In the genomic region with DNA sequence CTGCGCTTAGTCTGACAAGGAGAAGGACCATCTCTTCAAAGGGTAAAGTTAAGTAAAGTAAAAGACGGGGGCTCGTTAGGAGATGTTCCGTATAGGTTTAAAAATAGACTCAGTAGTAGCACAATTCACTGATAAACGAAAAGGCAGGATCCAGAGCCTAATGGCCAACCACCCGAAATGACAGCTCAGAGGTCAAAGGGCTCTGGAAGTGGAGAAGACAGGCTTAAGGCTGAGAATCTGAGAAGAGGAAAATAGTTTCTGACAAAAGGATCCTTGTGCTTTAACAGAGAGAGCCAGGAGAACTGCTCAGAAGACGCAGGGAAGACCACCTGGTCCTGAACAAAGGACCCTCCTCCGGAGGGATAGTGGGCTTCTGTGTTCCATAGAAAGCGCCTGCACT, we compare ENCODE assay signal across 27 mouse cellular contexts.
DNase-seq lines count a peak whose midpoint lies in the region; ATAC-seq and TF ChIP-seq lines count a peak whose summit lies in the region.
"Had no signal": no experiment of that assay in that cellular context is flagged by ENCODE, and none has a peak within 500 bp of the region (broad histone marks: within the 10 kb centered on the region; RNA-seq: fewer than 3 reads in every experiment).

No protein-coding gene starts in this region.

- H3K36me3 ChIP-seq in forebrain, embryonic 10.5 days (replicated peaks): 0 out of 2 replicates have a peak, but pooled peaks cover 3% of the 10 kb centered on the region
- no peaks in the 10 kb centered on the region for H3K36me3 ChIP-seq in forebrain, embryonic 13.5 days (ENCODE audit: poor library complexity, severe bottlenecking)
- H3K36me3 ChIP-seq in lung, embryonic 14.5 days (ENCODE audit: insufficient read depth): no peaks in the 10 kb centered on the region
- no peaks in the 10 kb centered on the region for H3K36me3 ChIP-seq in lung, postnatal 0 days (ENCODE audit: insufficient read depth, low read length)
- H3K36me3 ChIP-seq in limb, embryonic 10.5 days: peaks cover 22% of the 10 kb centered on the region
- H3K36me3 ChIP-seq: forebrain, embryonic 15.5 days; G1E; heart, embryonic 15.5 days; hindbrain, embryonic 15.5 days had no signal

- no peak overlapping the region for H3K4me3 ChIP-seq in forebrain, embryonic 10.5 days
- no peak overlapping the region for H3K4me3 ChIP-seq in forebrain, embryonic 13.5 days
- no peak overlapping the region for H3K4me3 ChIP-seq in lung, embryonic 14.5 days (ENCODE audit: low read depth, low read length)
- no peak overlapping the region for H3K4me3 ChIP-seq in lung, postnatal 0 days (ENCODE audit: low read depth, low read length)
- H3K4me3 ChIP-seq in limb, embryonic 10.5 days: no peak overlapping the region
- H3K4me3 ChIP-seq: forebrain, embryonic 15.5 days; heart, adult 2 months; heart, embryonic 15.5 days; hindbrain, embryonic 15.5 days had no signal

- 20% methylated on average over 9 of the region's 9 CpGs for WGBS in forebrain, embryonic 10.5 days
- 32% methylated on average over 9 of the region's 9 CpGs for WGBS in forebrain, embryonic 13.5 days
- whole genome bisulfite sequencing in lung, embryonic 14.5 days: 48% methylated on average over 9 of the region's 9 CpGs
- 60% methylated on average over 9 of the region's 9 CpGs for WGBS in lung, postnatal 0 days
- WGBS in limb, embryonic 10.5 days: 59% methylated on average over 9 of the region's 9 CpGs

- DNase-seq in forebrain, embryonic 10.5 days (ENCODE audit: extremely low spot score, low spot score): no peak
- peak; percentile 51 for DNase-seq in lung, embryonic 14.5 days
- no peak for DNase-seq in lung, postnatal 0 days (ENCODE audit: low spot score)
- DNase-seq in embryo, embryonic 10.5 days (ENCODE audit: low spot score): peak; percentile 61
- no peak for DNase-seq in limb, embryonic 10.5 days (ENCODE audit: low spot score)
- no peak for DNase-seq in left cerebral cortex, adult 9 months (ENCODE audit: low spot score in 2 of 2)
- DNase-seq: adrenal gland, postnatal 10 days; adrenal gland, postnatal 36 days; B cell, adult 2 months; cerebellum, adult 11-12 months; cerebellum, adult 8-10 months; cerebellum, postnatal 25 days; gastrocnemius, postnatal 25 days; heart, adult 2 months; heart, postnatal 10 days; heart, postnatal 36 days; kidney, adult 2 months had no signal

- ATAC-seq in forebrain, embryonic 13.5 days: no peak
- ATAC-seq in lung, embryonic 14.5 days (ENCODE audit: insufficient read depth): no peak
- ATAC-seq in lung, postnatal 0 days: no peak
- ATAC-seq in granulocyte monocyte progenitor cell, adult 5-6 weeks (replicated peaks; ENCODE audit: poor library complexity, severe bottlenecking): no peak
- ATAC-seq: forebrain, embryonic 15.5 days; intestine, postnatal 0 days; Patski had no signal

- no peak for TF ChIP-seq CTCF in lung, embryonic 14.5 days (IDR thresholded peaks at IDR 0.05; ENCODE audit: low read depth)
- TF ChIP-seq CTCF in lung, postnatal 0 days (IDR thresholded peaks at IDR 0.05): no peak

- no peak overlapping the region for H3K9ac ChIP-seq in forebrain, embryonic 13.5 days
- no peak overlapping the region for H3K9ac ChIP-seq in lung, embryonic 14.5 days
- H3K9ac ChIP-seq in lung, postnatal 0 days (replicated peaks; ENCODE audit: low read depth): no peak overlapping the region
- H3K9ac ChIP-seq: forebrain, embryonic 15.5 days; heart, embryonic 15.5 days; hindbrain, embryonic 15.5 days had no signal

- no peaks in the 10 kb centered on the region for H3K27me3 ChIP-seq in forebrain, embryonic 10.5 days (ENCODE audit: poor library complexity, severe bottlenecking)
- H3K27me3 ChIP-seq in forebrain, embryonic 13.5 days: no peaks in the 10 kb centered on the region
- no peaks in the 10 kb centered on the region for H3K27me3 ChIP-seq in lung, embryonic 14.5 days (ENCODE audit: insufficient read depth, low read length)
- H3K27me3 ChIP-seq in lung, postnatal 0 days (replicated peaks; ENCODE audit: insufficient read depth, low read length): no peaks in the 10 kb centered on the region
- no peaks in the 10 kb centered on the region for H3K27me3 ChIP-seq in limb, embryonic 10.5 days (ENCODE audit: low read depth, poor library complexity, severe bottlenecking)
- H3K27me3 ChIP-seq: CH12.LX; forebrain, embryonic 15.5 days; heart, embryonic 15.5 days; hindbrain, embryonic 15.5 days had no signal

- TF ChIP-seq EP300 in lung, postnatal 0 days (IDR thresholded peaks at IDR 0.05): no peak

- H3K4me2 ChIP-seq in forebrain, embryonic 13.5 days: no peak overlapping the region
- H3K4me2 ChIP-seq in lung, embryonic 14.5 days: no peak overlapping the region
- no peak overlapping the region for H3K4me2 ChIP-seq in lung, postnatal 0 days (replicated peaks; ENCODE audit: low read depth, low read length)
- H3K4me2 ChIP-seq: forebrain, embryonic 15.5 days; heart, embryonic 11.5 days; heart, embryonic 15.5 days; hindbrain, embryonic 15.5 days had no signal

- H3K9me3 ChIP-seq in forebrain, embryonic 10.5 days: peaks cover 5% of the 10 kb centered on the region; the same call in 1 of the 2 replicates
- H3K9me3 ChIP-seq in forebrain, embryonic 13.5 days (replicated peaks): no peaks in the 10 kb centered on the region
- H3K9me3 ChIP-seq in lung, embryonic 14.5 days (ENCODE audit: low read depth, low read length): no peaks in the 10 kb centered on the region
- H3K9me3 ChIP-seq in lung, postnatal 0 days (ENCODE audit: low read length): no peaks in the 10 kb centered on the region
- no peaks in the 10 kb centered on the region for H3K9me3 ChIP-seq in limb, embryonic 10.5 days (replicated peaks)
- H3K9me3 ChIP-seq: forebrain, embryonic 15.5 days; G1E; heart, embryonic 15.5 days; hindbrain, embryonic 15.5 days had no signal

- H3K27ac ChIP-seq in forebrain, embryonic 10.5 days: peak overlapping the region; percentile 66
- H3K27ac ChIP-seq in forebrain, embryonic 13.5 days: no peak overlapping the region
- H3K27ac ChIP-seq in lung, embryonic 14.5 days (ENCODE audit: low read depth): no peak overlapping the region
- H3K27ac ChIP-seq in lung, postnatal 0 days (ENCODE audit: low read length): no peak overlapping the region
- peak overlapping the region; percentile 61 for H3K27ac ChIP-seq in limb, embryonic 10.5 days
- H3K27ac ChIP-seq: forebrain, embryonic 15.5 days; heart, adult 2 months; heart, embryonic 15.5 days; hindbrain, embryonic 15.5 days had no signal

- H3K4me1 ChIP-seq in forebrain, embryonic 10.5 days: peaks cover 37% of the 10 kb centered on the region
- no peaks in the 10 kb centered on the region for H3K4me1 ChIP-seq in forebrain, embryonic 13.5 days
- no peaks in the 10 kb centered on the region for H3K4me1 ChIP-seq in lung, embryonic 14.5 days (ENCODE audit: insufficient read depth)
- no peaks in the 10 kb centered on the region for H3K4me1 ChIP-seq in lung, postnatal 0 days (ENCODE audit: insufficient read depth, low read depth, low read length)
- H3K4me1 ChIP-seq in limb, embryonic 10.5 days: peaks cover 34% of the 10 kb centered on the region
- H3K4me1 ChIP-seq: forebrain, embryonic 15.5 days; heart, embryonic 15.5 days; hindbrain, embryonic 15.5 days had no signal

Comparison
In these comparisons a context has a peak if more than half of its experiments do, and no peak if none do; other contexts are left out.
1. DNase-seq: peak in lung, embryonic 14.5 days (single experiment) and embryo, embryonic 10.5 days (single experiment); none in forebrain, embryonic 10.5 days (single experiment), lung, postnatal 0 days (single experiment), limb, embryonic 10.5 days (single experiment) and left cerebral cortex, adult 9 months (0 of 2).
2. H3K27ac ChIP-seq: peak in forebrain, embryonic 10.5 days (single experiment) and limb, embryonic 10.5 days (single experiment); none in forebrain, embryonic 13.5 days (single experiment), lung, embryonic 14.5 days (single experiment) and lung, postnatal 0 days (single experiment).